Mouse (Mus musculus): ENCODE measurements around the gene Vmn1r211. TPM values are rescaled to one million over a fixed set of nuclear protein-coding genes. Genes with fewer than 3 reads are reported as not detected.

Gene Vmn1r211
- polyA plus RNA-seq, 1 experiment from 2014 or later: not detected

Other genes starting within 250 kb of the Vmn1r211 start
- not detected in 2 replicates for gene Vmn1r206, start 233.3 kb downstream of the Vmn1r211 start, polyA plus RNA-seq (2015; fragmentation: Nextera tagmentation; extraction: Ambion mirVana)
- not detected in 2 replicates for gene Vmn1r207-ps, start 127.9 kb downstream of the Vmn1r211 start, polyA plus RNA-seq (2015; fragmentation: Nextera tagmentation; extraction: Ambion mirVana)
- gene Vmn1r208, start 80.2 kb downstream of the Vmn1r211 start, polyA plus RNA-seq (2015; fragmentation: Nextera tagmentation; extraction: Ambion mirVana): not detected in 2 replicates
- gene Vmn1r209, start 47.9 kb downstream of the Vmn1r211 start, polyA plus RNA-seq (2015; fragmentation: Nextera tagmentation; extraction: Ambion mirVana): not detected in 2 replicates
- gene Vmn1r210, start 26.2 kb downstream of the Vmn1r211 start, polyA plus RNA-seq (2015; fragmentation: Nextera tagmentation; extraction: Ambion mirVana): not detected in 2 replicates
- not detected in 2 replicates for gene Vmn1r212, start 26.6 kb upstream of the Vmn1r211 start, polyA plus RNA-seq (2015; fragmentation: Nextera tagmentation; extraction: Ambion mirVana)
- gene Vmn1r213, start 150.1 kb upstream of the Vmn1r211 start, polyA plus RNA-seq (2015; fragmentation: Nextera tagmentation; extraction: Ambion mirVana): not detected in 2 replicates
- not detected in 2 replicates for gene Vmn1r214, start 172.9 kb upstream of the Vmn1r211 start, polyA plus RNA-seq (2015; fragmentation: Nextera tagmentation; extraction: Ambion mirVana)
- gene Vmn1r215, start 210.5 kb upstream of the Vmn1r211 start, polyA plus RNA-seq (2015; fragmentation: Nextera tagmentation; extraction: Ambion mirVana): not detected in 2 replicates